Comparison of ENCODE assay signal across 13 mouse cellular contexts in the genomic region with DNA sequence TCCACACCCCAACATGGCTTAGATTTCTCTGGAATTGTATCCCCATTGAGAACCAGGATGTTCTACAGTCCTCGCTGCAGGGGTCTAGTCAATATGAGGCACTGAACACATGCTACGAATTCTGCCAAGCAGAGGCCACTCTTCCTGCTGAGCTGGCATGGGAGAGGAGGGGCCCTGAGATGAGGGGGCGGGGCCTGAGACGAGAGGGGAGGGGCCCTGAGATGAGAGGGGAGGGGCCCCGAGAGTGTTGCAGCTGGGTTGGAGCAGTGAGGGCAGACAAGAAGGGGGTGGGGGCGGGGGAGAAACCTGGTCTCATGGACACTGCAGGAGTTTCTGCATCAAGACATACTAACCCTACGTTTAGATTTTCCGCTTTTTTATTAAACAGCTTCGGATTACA.
DNase-seq lines count a peak whose midpoint lies in the region; ATAC-seq and TF ChIP-seq lines count a peak whose summit lies in the region.
"Had no signal": no experiment of that assay in that cellular context is flagged by ENCODE, and none has a peak within 500 bp of the region (broad histone marks: within the 10 kb centered on the region; RNA-seq: fewer than 3 reads in every experiment).

No protein-coding gene starts in this region.

- no peak overlapping the region for H3K27ac ChIP-seq in intestine, embryonic 14.5 days (ENCODE audit: low read depth)
- no peak overlapping the region for H3K27ac ChIP-seq in intestine, postnatal 0 days (ENCODE audit: low read depth, low read length)
- no peak overlapping the region for H3K27ac ChIP-seq in midbrain, embryonic 11.5 days (ENCODE audit: low read depth, low read length)
- no peak overlapping the region for H3K27ac ChIP-seq in midbrain, embryonic 10.5 days (replicated peaks)
- H3K27ac ChIP-seq: embryonic facial prominence, embryonic 13.5 days; hindbrain, embryonic 12.5 days; limb, embryonic 12.5 days had no signal

- no peak overlapping the region for H3K4me3 ChIP-seq in intestine, embryonic 14.5 days (ENCODE audit: low read depth, low read length)
- H3K4me3 ChIP-seq in intestine, postnatal 0 days (ENCODE audit: low read depth, low read length), result no peak overlapping the region
- no peak overlapping the region for H3K4me3 ChIP-seq in midbrain, embryonic 11.5 days (ENCODE audit: low read depth, low read length)
- no peak overlapping the region for H3K4me3 ChIP-seq in midbrain, embryonic 10.5 days
- H3K4me3 ChIP-seq: embryonic facial prominence, embryonic 13.5 days; hindbrain, embryonic 12.5 days; limb, embryonic 12.5 days had no signal

- intact Hi-C loops in heart, postnatal 14 days (cut with DNase I), result loop anchor here (10.0 kb wide), 2 partner anchors 119 to 289 kb away; no protein-coding TSS in a partner anchor

- no peak overlapping the region for H3K4me2 ChIP-seq in intestine, embryonic 14.5 days (ENCODE audit: low read length)
- H3K4me2 ChIP-seq in intestine, postnatal 0 days (replicated peaks; ENCODE audit: low read depth), result no peak overlapping the region
- H3K4me2 ChIP-seq in midbrain, embryonic 11.5 days, result no peak overlapping the region
- H3K4me2 ChIP-seq: embryonic facial prominence, embryonic 13.5 days; hindbrain, embryonic 12.5 days; limb, embryonic 12.5 days; lung, embryonic 14.5 days had no signal

- no peaks in the 10 kb centered on the region for H3K4me1 ChIP-seq in intestine, embryonic 14.5 days (replicated peaks; ENCODE audit: control insufficient read depth, insufficient read depth, low read length)
- no peaks in the 10 kb centered on the region for H3K4me1 ChIP-seq in intestine, postnatal 0 days (replicated peaks; ENCODE audit: control insufficient read depth, insufficient read depth, low read length)
- no peaks in the 10 kb centered on the region; the same call in 1 of the 2 replicates for H3K4me1 ChIP-seq in midbrain, embryonic 11.5 days (ENCODE audit: control insufficient read depth, insufficient read depth, low read length)
- peaks cover 15% of the 10 kb centered on the region for H3K4me1 ChIP-seq in midbrain, embryonic 10.5 days
- H3K4me1 ChIP-seq: embryonic facial prominence, embryonic 13.5 days; hindbrain, embryonic 12.5 days; limb, embryonic 12.5 days had no signal

- no peak for DNase-seq in intestine, embryonic 14.5 days (ENCODE audit: low spot score)
- no peak for DNase-seq in midbrain, embryonic 11.5 days (ENCODE audit: low spot score, missing footprints)
- DNase-seq in midbrain, embryonic 10.5 days (ENCODE audit: low spot score), result no peak
- DNase-seq in B cell, adult 2 months, result no peak
- DNase-seq in heart, postnatal 14 days, result no peak

- no peak overlapping the region for H3K9ac ChIP-seq in intestine, embryonic 14.5 days (ENCODE audit: low read length)
- H3K9ac ChIP-seq in intestine, postnatal 0 days (ENCODE audit: low read depth, low read length), result no peak overlapping the region
- no peak overlapping the region for H3K9ac ChIP-seq in midbrain, embryonic 11.5 days (ENCODE audit: low read length)
- H3K9ac ChIP-seq: embryonic facial prominence, embryonic 13.5 days; hindbrain, embryonic 12.5 days; limb, embryonic 12.5 days; lung, embryonic 14.5 days had no signal

- ATAC-seq in intestine, embryonic 14.5 days (replicated peaks; ENCODE audit: low FRiP score, low TSS enrichment, low read depth), result 0 out of 2 replicates have a peak, but pooled peaks have one; percentile 8
- ATAC-seq in intestine, postnatal 0 days, result no peak
- ATAC-seq in midbrain, embryonic 11.5 days (ENCODE audit: low FRiP score), result peak; percentile 61; the same call in 1 of the 2 replicates
- 0 out of 2 replicates have a peak, but pooled peaks have one; percentile 45 for ATAC-seq in common myeloid progenitor, adult 5-6 weeks (replicated peaks; ENCODE audit: low read depth, poor library complexity, severe bottlenecking)
- ATAC-seq in granulocyte monocyte progenitor cell, adult 5-6 weeks (replicated peaks; ENCODE audit: poor library complexity, severe bottlenecking), result peak; percentile 49; the same call in 1 of the 2 replicates

- no peak for TF ChIP-seq CTCF in intestine, postnatal 0 days (IDR thresholded peaks at IDR 0.05; ENCODE audit: low read depth)

- H3K9me3 ChIP-seq in intestine, embryonic 14.5 days (ENCODE audit: control insufficient read depth, low read length), result no peaks in the 10 kb centered on the region
- H3K9me3 ChIP-seq in intestine, postnatal 0 days (ENCODE audit: control insufficient read depth), result no peaks in the 10 kb centered on the region
- no peaks in the 10 kb centered on the region; the same call in 1 of the 2 replicates for H3K9me3 ChIP-seq in midbrain, embryonic 11.5 days (ENCODE audit: control insufficient read depth, low read length)
- H3K9me3 ChIP-seq in midbrain, embryonic 10.5 days (replicated peaks), result peaks cover 6% of the 10 kb centered on the region; the same call in 1 of the 2 replicates
- H3K9me3 ChIP-seq: embryonic facial prominence, embryonic 13.5 days; hindbrain, embryonic 12.5 days; limb, embryonic 12.5 days had no signal

- WGBS in intestine, embryonic 14.5 days, result 42% methylated on average over 9 of the region's 9 CpGs
- 53% methylated on average over 9 of the region's 9 CpGs for WGBS in intestine, postnatal 0 days
- WGBS in midbrain, embryonic 11.5 days, result 50% methylated on average over 9 of the region's 9 CpGs
- 43% methylated on average over 9 of the region's 9 CpGs for WGBS in midbrain, embryonic 10.5 days

- no peaks in the 10 kb centered on the region for H3K36me3 ChIP-seq in intestine, embryonic 14.5 days (ENCODE audit: control insufficient read depth, insufficient read depth, low read length)
- no peaks in the 10 kb centered on the region for H3K36me3 ChIP-seq in intestine, postnatal 0 days (ENCODE audit: control insufficient read depth, insufficient read depth)
- H3K36me3 ChIP-seq in midbrain, embryonic 11.5 days (ENCODE audit: control insufficient read depth, insufficient read depth, low read length), result no peaks in the 10 kb centered on the region
- H3K36me3 ChIP-seq in midbrain, embryonic 10.5 days, result no peaks in the 10 kb centered on the region
- H3K36me3 ChIP-seq: embryonic facial prominence, embryonic 13.5 days; hindbrain, embryonic 12.5 days; limb, embryonic 12.5 days had no signal

- no peaks in the 10 kb centered on the region for H3K27me3 ChIP-seq in intestine, embryonic 14.5 days (replicated peaks; ENCODE audit: control insufficient read depth, insufficient read depth, low read length)
- no peaks in the 10 kb centered on the region for H3K27me3 ChIP-seq in intestine, postnatal 0 days (replicated peaks; ENCODE audit: control insufficient read depth, insufficient read depth, low read length)
- no peaks in the 10 kb centered on the region for H3K27me3 ChIP-seq in midbrain, embryonic 11.5 days (ENCODE audit: control insufficient read depth, insufficient read depth, low read length)
- no peaks in the 10 kb centered on the region for H3K27me3 ChIP-seq in midbrain, embryonic 10.5 days (ENCODE audit: low read depth, poor library complexity, severe bottlenecking)
- H3K27me3 ChIP-seq: CH12.LX; embryonic facial prominence, embryonic 13.5 days; hindbrain, embryonic 12.5 days; limb, embryonic 12.5 days had no signal
